Mouse (Mus musculus): ENCODE results near the gene Fos. TPM values are rescaled to one million over a fixed set of nuclear protein-coding genes. Genes with fewer than 3 reads are reported as not detected.

Gene Fos
- polyA plus RNA-seq (2012; rRNA removed) = 12.1 and 12.6 TPM in 2 replicates

DNA sequence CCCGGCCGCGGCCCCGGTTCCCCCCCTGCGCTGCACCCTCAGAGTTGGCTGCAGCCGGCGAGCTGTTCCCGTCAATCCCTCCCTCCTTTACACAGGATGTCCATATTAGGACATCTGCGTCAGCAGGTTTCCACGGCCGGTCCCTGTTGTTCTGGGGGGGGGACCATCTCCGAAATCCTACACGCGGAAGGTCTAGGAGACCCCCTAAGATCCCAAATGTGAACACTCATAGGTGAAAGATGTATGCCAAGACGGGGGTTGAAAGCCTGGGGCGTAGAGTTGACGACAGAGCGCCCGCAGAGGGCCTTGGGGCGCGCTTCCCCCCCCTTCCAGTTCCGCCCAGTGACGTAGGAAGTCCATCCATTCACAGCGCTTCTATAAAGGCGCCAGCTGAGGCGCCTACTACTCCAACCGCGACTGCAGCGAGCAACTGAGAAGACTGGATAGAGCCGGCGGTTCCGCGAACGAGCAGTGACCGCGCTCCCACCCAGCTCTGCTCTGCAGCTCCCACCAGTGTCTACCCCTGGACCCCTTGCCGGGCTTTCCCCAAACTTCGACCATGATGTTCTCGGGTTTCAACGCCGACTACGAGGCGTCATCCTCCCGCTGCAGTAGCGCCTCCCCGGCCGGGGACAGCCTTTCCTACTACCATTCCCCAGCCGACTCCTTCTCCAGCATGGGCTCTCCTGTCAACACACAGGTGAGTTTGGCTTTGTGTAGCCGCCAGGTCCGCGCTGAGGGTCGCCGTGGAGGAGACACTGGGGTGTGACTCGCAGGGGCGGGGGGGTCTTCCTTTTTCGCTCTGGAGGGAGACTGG lies at the start of gene Fos:
Gene Fos (plus strand): TSS at position 410 of the 817 bp plus-strand sequence.
- H3K36me3 ChIP-seq (ENCODE audit: control insufficient read depth, insufficient read depth, low read length) = no peaks in the 10 kb centered on the region
- H3K27ac ChIP-seq (ENCODE audit: control insufficient read depth, insufficient read depth, low read length) = 0 out of 2 replicates have a peak within 1 kb of the TSS, but pooled peaks have one; percentile 14
- peak within 1 kb of the TSS; percentile 74 for H3K4me3 ChIP-seq (ENCODE audit: control insufficient read depth, insufficient read depth, low read length)
- peaks cover 22% of the 10 kb centered on the region for H3K4me1 ChIP-seq (replicated peaks; ENCODE audit: control insufficient read depth, insufficient read depth, low read length)
- TF ChIP-seq POLR2A (IDR thresholded peaks at IDR 0.05; ENCODE audit: control insufficient read depth, extremely low read depth, insufficient read depth, low read length, poor library complexity) (peak; percentile 78; the same call in 1 of the 2 replicates), CTCF (IDR thresholded peaks at IDR 0.05; ENCODE audit: borderline replicate concordance, control insufficient read depth, extremely low read depth, insufficient read depth, low read length, poor library complexity) (no peak)
- DNase-seq = peak; percentile 82
- H3K27me3 ChIP-seq (ENCODE audit: control insufficient read depth, insufficient read depth, low read length) = peaks cover 11% of the 10 kb centered on the region
- WGBS = under 1% methylated on average over 56 of the region's 56 CpGs

DNA sequence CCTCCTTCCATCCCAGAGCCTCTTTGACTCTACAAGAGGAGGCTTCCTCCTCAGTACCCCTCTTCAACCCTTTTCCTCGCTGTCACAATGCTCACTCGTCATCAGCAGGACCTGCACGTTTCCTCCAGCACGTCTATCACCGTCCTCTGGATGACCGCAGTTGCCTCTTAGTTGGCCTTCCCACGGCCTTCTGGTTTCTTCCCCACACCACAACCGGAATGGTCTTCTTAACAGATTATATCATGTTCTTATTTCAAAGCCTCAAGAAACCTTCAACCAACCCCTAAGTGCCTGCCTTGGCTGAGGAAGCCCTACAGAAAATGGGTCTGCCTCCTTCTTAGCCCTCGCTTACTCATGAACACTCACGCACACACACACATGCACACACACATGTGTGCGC lies 48.0 kb upstream of the Fos start:
- Histone ChIP-seq H3K36me3 (ENCODE audit: control insufficient read depth, insufficient read depth, low read length) (no peaks in the 10 kb centered on the region), H3K27ac (ENCODE audit: control insufficient read depth, insufficient read depth, low read length) (no peak overlapping the region), H3K4me3 (ENCODE audit: control insufficient read depth, insufficient read depth, low read length) (no peak overlapping the region), H3K27me3 (ENCODE audit: control insufficient read depth, insufficient read depth, low read length) (no peaks in the 10 kb centered on the region), H3K4me1 (replicated peaks; ENCODE audit: control insufficient read depth, insufficient read depth, low read length) (peaks cover 32% of the 10 kb centered on the region)
- DNase-seq = no peak
- WGBS = 82% methylated on average over 11 of the region's 11 CpGs
- TF ChIP-seq POLR2A (IDR thresholded peaks at IDR 0.05; ENCODE audit: control insufficient read depth, extremely low read depth, insufficient read depth, low read length, poor library complexity) (no peak), CTCF (IDR thresholded peaks at IDR 0.05; ENCODE audit: borderline replicate concordance, control insufficient read depth, extremely low read depth, insufficient read depth, low read length, poor library complexity) (no peak)

DNA sequence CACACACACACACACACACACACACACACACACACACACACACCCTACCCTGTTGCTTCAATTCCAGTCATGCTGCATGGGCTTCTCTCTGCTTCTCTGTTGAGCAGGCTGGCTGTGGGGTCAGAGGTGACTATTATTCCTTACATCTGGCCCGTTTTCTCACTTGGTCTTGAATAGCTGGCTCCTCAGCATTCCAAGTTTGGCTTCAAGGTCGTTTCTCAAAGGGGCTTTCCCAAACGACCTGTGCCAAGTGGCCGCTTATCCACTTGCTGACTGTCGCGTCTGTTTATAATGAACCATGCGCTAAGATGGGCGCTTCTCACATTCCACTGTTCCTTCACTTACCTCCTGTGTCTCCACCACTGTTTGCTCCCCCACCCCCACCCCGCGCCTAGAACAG lies 47.6 kb upstream of the Fos start:
- no peak for DNase-seq
- Histone ChIP-seq H3K4me1 (replicated peaks; ENCODE audit: control insufficient read depth, insufficient read depth, low read length) (peaks cover 35% of the 10 kb centered on the region), H3K27ac (ENCODE audit: control insufficient read depth, insufficient read depth, low read length) (no peak overlapping the region), H3K27me3 (ENCODE audit: control insufficient read depth, insufficient read depth, low read length) (no peaks in the 10 kb centered on the region), H3K36me3 (ENCODE audit: control insufficient read depth, insufficient read depth, low read length) (no peaks in the 10 kb centered on the region), H3K4me3 (ENCODE audit: control insufficient read depth, insufficient read depth, low read length) (no peak overlapping the region)
- TF ChIP-seq POLR2A (IDR thresholded peaks at IDR 0.05; ENCODE audit: control insufficient read depth, extremely low read depth, insufficient read depth, low read length, poor library complexity) (no peak), CTCF (IDR thresholded peaks at IDR 0.05; ENCODE audit: borderline replicate concordance, control insufficient read depth, extremely low read depth, insufficient read depth, low read length, poor library complexity) (no peak)
- 88% methylated on average over 10 of the region's 10 CpGs for WGBS

DNA sequence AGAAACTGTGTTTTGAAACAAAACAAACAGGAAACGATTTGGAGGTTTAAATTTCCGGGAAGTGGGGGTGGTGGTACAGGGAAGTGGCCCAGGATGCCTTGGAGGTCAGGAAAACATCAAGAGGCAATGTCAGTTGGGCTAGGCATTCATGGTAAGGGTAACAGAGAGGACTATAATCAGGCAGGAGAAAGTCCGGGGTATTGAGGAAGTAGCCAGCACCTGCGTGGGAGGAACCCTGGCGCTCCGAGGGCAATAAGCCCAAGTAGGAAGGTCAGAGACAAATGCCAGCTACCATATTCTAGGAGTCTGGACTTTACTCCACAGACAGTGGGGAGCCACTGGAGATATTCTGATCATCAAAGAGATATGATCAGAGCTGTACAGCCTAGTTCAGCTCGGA lies 45.9 kb upstream of the Fos start:
- 36% methylated on average over 7 of the region's 7 CpGs for WGBS
- TF ChIP-seq POLR2A (IDR thresholded peaks at IDR 0.05; ENCODE audit: control insufficient read depth, extremely low read depth, insufficient read depth, low read length, poor library complexity) (no peak), CTCF (IDR thresholded peaks at IDR 0.05; ENCODE audit: borderline replicate concordance, control insufficient read depth, extremely low read depth, insufficient read depth, low read length, poor library complexity) (no peak)

DNA sequence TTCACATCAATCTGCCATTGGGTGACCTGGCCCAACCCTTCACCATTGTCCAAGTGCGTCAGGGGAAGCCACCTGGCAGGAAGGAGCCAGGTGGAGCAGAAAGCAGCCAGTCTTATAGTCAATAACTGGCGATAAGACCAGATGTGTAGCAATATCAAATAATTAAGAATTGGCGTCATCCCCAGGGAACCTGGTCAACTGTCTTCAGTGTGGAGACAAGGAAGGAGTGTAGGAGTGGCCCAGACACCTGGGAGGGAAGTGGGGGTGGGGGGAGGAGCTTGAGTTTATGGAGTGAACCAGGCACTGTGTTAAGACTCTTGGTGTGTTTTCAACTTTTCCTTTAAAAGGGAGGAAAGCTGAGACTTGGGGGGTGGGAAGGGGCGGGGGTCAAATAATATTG lies 43.7 kb upstream of the Fos start:
- Histone ChIP-seq H3K27ac (ENCODE audit: control insufficient read depth, insufficient read depth, low read length) (no peak overlapping the region), H3K4me1 (replicated peaks; ENCODE audit: control insufficient read depth, insufficient read depth, low read length) (peaks cover 35% of the 10 kb centered on the region), H3K36me3 (ENCODE audit: control insufficient read depth, insufficient read depth, low read length) (no peaks in the 10 kb centered on the region), H3K4me3 (ENCODE audit: control insufficient read depth, insufficient read depth, low read length) (no peak overlapping the region), H3K27me3 (ENCODE audit: control insufficient read depth, insufficient read depth, low read length) (no peaks in the 10 kb centered on the region)
- WGBS = 36% methylated on average over 4 of the region's 4 CpGs
- DNase-seq = no peak
- TF ChIP-seq CTCF (IDR thresholded peaks at IDR 0.05; ENCODE audit: borderline replicate concordance, control insufficient read depth, extremely low read depth, insufficient read depth, low read length, poor library complexity) = no peak
- TF ChIP-seq POLR2A (IDR thresholded peaks at IDR 0.05; ENCODE audit: control insufficient read depth, extremely low read depth, insufficient read depth, low read length, poor library complexity) = no peak

More for the DNA sequence above, 45.9 kb upstream of the Fos start:
- H3K4me1 ChIP-seq (replicated peaks; ENCODE audit: control insufficient read depth, insufficient read depth, low read length) = peaks cover 35% of the 10 kb centered on the region
- no peak overlapping the region for H3K4me3 ChIP-seq (ENCODE audit: control insufficient read depth, insufficient read depth, low read length)
- DNase-seq = no peak
- H3K27ac ChIP-seq (ENCODE audit: control insufficient read depth, insufficient read depth, low read length) = no peak overlapping the region
- no peaks in the 10 kb centered on the region for H3K36me3 ChIP-seq (ENCODE audit: control insufficient read depth, insufficient read depth, low read length)
- no peaks in the 10 kb centered on the region for H3K27me3 ChIP-seq (ENCODE audit: control insufficient read depth, insufficient read depth, low read length)

DNA sequence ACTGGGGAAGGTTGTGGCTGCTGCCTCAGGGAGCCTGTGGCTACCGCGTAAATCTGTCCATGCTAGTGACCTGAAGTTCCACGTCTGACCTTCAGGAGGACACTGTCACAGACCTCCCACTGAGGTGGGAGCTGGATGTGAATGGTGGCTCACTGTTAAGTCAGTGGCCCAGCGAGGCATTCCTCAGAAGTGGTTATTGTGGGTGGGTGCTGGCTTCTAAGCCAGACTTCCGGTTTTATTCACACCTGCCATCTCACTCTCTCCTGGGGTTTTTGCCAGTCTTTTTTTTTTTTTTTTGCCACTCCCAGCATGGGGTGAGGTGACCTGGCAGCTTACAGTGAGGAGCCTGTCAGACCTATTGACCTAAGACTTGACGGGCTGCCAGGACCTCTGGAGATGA lies 43.3 kb upstream of the Fos start:
- Histone ChIP-seq H3K4me3 (ENCODE audit: control insufficient read depth, insufficient read depth, low read length) (no peak overlapping the region), H3K27ac (ENCODE audit: control insufficient read depth, insufficient read depth, low read length) (no peak overlapping the region)
- WGBS = 6% methylated on average over 6 of the region's 6 CpGs

More for the DNA sequence above, 43.3 kb upstream of the Fos start:
- TF ChIP-seq POLR2A (IDR thresholded peaks at IDR 0.05; ENCODE audit: control insufficient read depth, extremely low read depth, insufficient read depth, low read length, poor library complexity) = no peak
- TF ChIP-seq CTCF (IDR thresholded peaks at IDR 0.05; ENCODE audit: borderline replicate concordance, control insufficient read depth, extremely low read depth, insufficient read depth, low read length, poor library complexity) = no peak
- peaks cover 35% of the 10 kb centered on the region for H3K4me1 ChIP-seq (replicated peaks; ENCODE audit: control insufficient read depth, insufficient read depth, low read length)
- no peak for DNase-seq
- no peaks in the 10 kb centered on the region for H3K27me3 ChIP-seq (ENCODE audit: control insufficient read depth, insufficient read depth, low read length)
- no peaks in the 10 kb centered on the region for H3K36me3 ChIP-seq (ENCODE audit: control insufficient read depth, insufficient read depth, low read length)
